ENCODE assay signal across 31 mouse cellular contexts in genomic region chr6:93349936-93350700, GRCm38 (mm10).
A peak's percentile ranks its signal among the peaks of the same experiment; 100 is the strongest.
DNase-seq lines count a peak whose midpoint lies in the region; ATAC-seq and TF ChIP-seq lines count a peak whose summit lies in the region.
"Had no signal": no experiment of that assay in that cellular context is flagged by ENCODE, and none has a peak within 500 bp of the region (broad histone marks: within the 10 kb centered on the region; RNA-seq: fewer than 3 reads in every experiment).

No protein-coding gene starts in this region.

- no peaks in the 10 kb centered on the region for H3K36me3 ChIP-seq in midbrain, embryonic 14.5 days (ENCODE audit: control insufficient read depth, insufficient read depth, low read length)
- no peaks in the 10 kb centered on the region for H3K36me3 ChIP-seq in midbrain, embryonic 10.5 days
- no peaks in the 10 kb centered on the region for H3K36me3 ChIP-seq in ES-E14 (ENCODE audit: control insufficient read depth, insufficient read depth, low read length, poor library complexity, severe bottlenecking)
- H3K36me3 ChIP-seq in intestine, embryonic 16.5 days (ENCODE audit: control insufficient read depth, insufficient read depth, low read length), result no peaks in the 10 kb centered on the region
- H3K36me3 ChIP-seq: embryonic facial prominence, embryonic 12.5 days; forebrain, embryonic 15.5 days; heart, embryonic 12.5 days; hindbrain, embryonic 10.5 days; intestine, embryonic 15.5 days; limb, embryonic 12.5 days; liver, embryonic 12.5 days; midbrain, embryonic 15.5 days; neural tube, embryonic 13.5 days had no signal

- no peak overlapping the region for H3K27ac ChIP-seq in midbrain, embryonic 14.5 days (replicated peaks; ENCODE audit: low read depth, low read length)
- no peak overlapping the region for H3K27ac ChIP-seq in midbrain, embryonic 10.5 days (replicated peaks)
- H3K27ac ChIP-seq in ES-E14 (ENCODE audit: insufficient read depth, low read depth, low read length, poor library complexity, severe bottlenecking), result no peak overlapping the region
- H3K27ac ChIP-seq in intestine, embryonic 16.5 days (ENCODE audit: low read length), result no peak overlapping the region
- H3K27ac ChIP-seq: embryonic facial prominence, embryonic 12.5 days; forebrain, embryonic 15.5 days; hindbrain, embryonic 10.5 days; intestine, embryonic 15.5 days; limb, embryonic 12.5 days; liver, embryonic 12.5 days; midbrain, embryonic 15.5 days; neural tube, embryonic 13.5 days had no signal

- 33% methylated on average over 7 of the region's 7 CpGs for WGBS in midbrain, embryonic 14.5 days
- 61% methylated on average over 7 of the region's 7 CpGs for WGBS in midbrain, embryonic 10.5 days
- 59% methylated on average over 7 of the region's 7 CpGs for WGBS in intestine, embryonic 16.5 days

- no peak overlapping the region for H3K9ac ChIP-seq in midbrain, embryonic 14.5 days (replicated peaks; ENCODE audit: low read length)
- no peak overlapping the region for H3K9ac ChIP-seq in ES-E14 (ENCODE audit: insufficient read depth, low read depth, low read length, poor library complexity, severe bottlenecking)
- H3K9ac ChIP-seq in intestine, embryonic 16.5 days (ENCODE audit: low read depth, low read length), result no peak overlapping the region
- H3K9ac ChIP-seq: embryonic facial prominence, embryonic 12.5 days; forebrain, embryonic 15.5 days; heart, embryonic 12.5 days; intestine, embryonic 15.5 days; limb, embryonic 12.5 days; liver, embryonic 12.5 days; midbrain, embryonic 15.5 days; neural tube, embryonic 13.5 days had no signal

- no peaks in the 10 kb centered on the region for H3K9me3 ChIP-seq in midbrain, embryonic 14.5 days (ENCODE audit: control insufficient read depth, low read length)
- no peaks in the 10 kb centered on the region for H3K9me3 ChIP-seq in midbrain, embryonic 10.5 days (replicated peaks)
- H3K9me3 ChIP-seq in ES-E14 (ENCODE audit: control insufficient read depth, insufficient read depth, low read depth, low read length), result no peaks in the 10 kb centered on the region
- no peaks in the 10 kb centered on the region for H3K9me3 ChIP-seq in intestine, embryonic 16.5 days (ENCODE audit: control insufficient read depth, low read length)
- H3K9me3 ChIP-seq: embryonic facial prominence, embryonic 12.5 days; forebrain, embryonic 15.5 days; heart, embryonic 12.5 days; hindbrain, embryonic 10.5 days; intestine, embryonic 15.5 days; limb, embryonic 12.5 days; liver, embryonic 12.5 days; midbrain, embryonic 15.5 days; neural tube, embryonic 13.5 days had no signal

- peaks cover 4% of the 10 kb centered on the region; the same call in 1 of the 2 replicates for H3K4me1 ChIP-seq in midbrain, embryonic 14.5 days (ENCODE audit: control insufficient read depth, insufficient read depth, low read length)
- H3K4me1 ChIP-seq in midbrain, embryonic 10.5 days, result peaks cover 7% of the 10 kb centered on the region
- H3K4me1 ChIP-seq in ES-E14 (ENCODE audit: control insufficient read depth in 2 of 2, insufficient read depth in 2 of 2, low read length in 2 of 2, poor library complexity in 1 of 2), result peaks cover 2% of the 10 kb centered on the region in 2 experiments; a peak in 2 of 4 replicates
- no peaks in the 10 kb centered on the region for H3K4me1 ChIP-seq in intestine, embryonic 16.5 days (ENCODE audit: control insufficient read depth, insufficient read depth, low read length)
- H3K4me1 ChIP-seq: embryonic facial prominence, embryonic 12.5 days; heart, embryonic 12.5 days; intestine, embryonic 15.5 days; limb, embryonic 12.5 days; liver, embryonic 12.5 days had no signal

- no peaks in the 10 kb centered on the region for H3K27me3 ChIP-seq in midbrain, embryonic 14.5 days (ENCODE audit: control insufficient read depth, insufficient read depth, low read length)
- no peaks in the 10 kb centered on the region for H3K27me3 ChIP-seq in midbrain, embryonic 10.5 days (ENCODE audit: low read depth, poor library complexity, severe bottlenecking)
- no peaks in the 10 kb centered on the region for H3K27me3 ChIP-seq in intestine, embryonic 16.5 days (replicated peaks; ENCODE audit: control insufficient read depth, insufficient read depth, low read length)
- H3K27me3 ChIP-seq: CH12.LX; embryonic facial prominence, embryonic 12.5 days; forebrain, embryonic 15.5 days; heart, embryonic 12.5 days; intestine, embryonic 15.5 days; limb, embryonic 12.5 days; liver, embryonic 12.5 days; midbrain, embryonic 15.5 days; neural tube, embryonic 13.5 days had no signal

- no peak for DNase-seq in frontal cortex, postnatal 10 days (ENCODE audit: low spot score in 2 of 2)
- peak; percentile 5 for DNase-seq in midbrain, embryonic 14.5 days
- no peak for DNase-seq in midbrain, embryonic 10.5 days (ENCODE audit: low spot score)
- peak; percentile 8 for DNase-seq in ES-E14 (ENCODE audit: low read depth, low spot score)
- peak; percentile 63 for DNase-seq in brain, adult 2 months (ENCODE audit: low read depth, low spot score)
- DNase-seq: adrenal gland, postnatal 36 days; B cell, adult 2 months; cerebellum, adult 18-20 months; cerebellum, postnatal 14 days; gastrocnemius, postnatal 25 days; heart, adult 18-20 months; heart, postnatal 10 days; kidney, adult 9 months; kidney, postnatal 36 days; lung, adult 2 months; thymus, postnatal 25 days had no signal

- no peak overlapping the region for H3K4me2 ChIP-seq in midbrain, embryonic 14.5 days (ENCODE audit: low read length)
- H3K4me2 ChIP-seq in intestine, embryonic 16.5 days (ENCODE audit: low read depth, low read length), result no peak overlapping the region
- H3K4me2 ChIP-seq: embryonic facial prominence, embryonic 12.5 days; forebrain, embryonic 15.5 days; heart, embryonic 12.5 days; intestine, embryonic 15.5 days; limb, embryonic 12.5 days; liver, embryonic 12.5 days; midbrain, embryonic 15.5 days; neural tube, embryonic 13.5 days had no signal

- no peak overlapping the region for H3K4me3 ChIP-seq in midbrain, embryonic 14.5 days (replicated peaks; ENCODE audit: low read depth, low read length)
- H3K4me3 ChIP-seq in midbrain, embryonic 10.5 days, result no peak overlapping the region
- H3K4me3 ChIP-seq in ES-E14 (ENCODE audit: insufficient read depth in 1 of 2, low read depth in 1 of 2, low read length in 2 of 2, poor library complexity in 1 of 2, severe bottlenecking in 1 of 2), result no peak overlapping the region
- no peak overlapping the region for H3K4me3 ChIP-seq in intestine, embryonic 16.5 days (ENCODE audit: low read length)
- H3K4me3 ChIP-seq: embryonic facial prominence, embryonic 12.5 days; erythroblast, embryonic 14.5 days; forebrain, embryonic 15.5 days; heart, embryonic 12.5 days; hindbrain, embryonic 10.5 days; intestine, embryonic 15.5 days; limb, embryonic 12.5 days; liver, embryonic 12.5 days; midbrain, embryonic 15.5 days; myocyte; neural tube, embryonic 13.5 days had no signal

- in situ Hi-C loops in ES-E14 (cut with MboI; ENCODE audit: low sequenced_read_pairs in 2 of 2, unreplicated experiment in 2 of 2), result no loop called here

- peak; percentile 69 for ATAC-seq in frontal cortex, adult (ENCODE audit: low TSS enrichment)
- ATAC-seq in midbrain, embryonic 14.5 days (ENCODE audit: low FRiP score, low TSS enrichment), result no peak
- ATAC-seq in intestine, embryonic 16.5 days, result no peak
- ATAC-seq: forebrain, embryonic 15.5 days; hindbrain, embryonic 16.5 days; intestine, embryonic 15.5 days; liver, embryonic 12.5 days; midbrain, embryonic 15.5 days had no signal

TF ChIP-seq in ES-E14, 5 proteins besides CTCF, POLR2A, EP300 and RAD21:
- TF ChIP-seq MAFK (IDR thresholded peaks at IDR 0.05; ENCODE audit: insufficient read depth, low read depth, low read length) (no peak), HCFC1 (IDR thresholded peaks at IDR 0.05; ENCODE audit: borderline replicate concordance, insufficient read depth, low read length) (no peak), ZNF384 (IDR thresholded peaks at IDR 0.05; ENCODE audit: low read depth, low read length) (no peak), CHD2 (IDR thresholded peaks at IDR 0.05; ENCODE audit: low read depth, low read length) (no peak), ZC3H11A (IDR thresholded peaks at IDR 0.05; ENCODE audit: borderline replicate concordance, low read depth, low read length) (no peak)

Comparison
In these comparisons a context has a peak if more than half of its experiments do, and no peak if none do; other contexts are left out.
1. DNase-seq: peak in midbrain, embryonic 14.5 days (single experiment), ES-E14 (single experiment) and brain, adult 2 months (single experiment); none in frontal cortex, postnatal 10 days (0 of 2) and midbrain, embryonic 10.5 days (single experiment).